Mouse (Mus musculus) liver, adult 2 months (tissue): Measurements from ENCODE around the gene Hadhb. TPM values are rescaled to one million over a fixed set of nuclear protein-coding genes. Genes with fewer than 3 reads are reported as not detected.

Experiments
- DNase-seq: peaks from one replicate; pipeline ENCODE4 v3.0.0-alpha.2; 2011; ENCODE audit warnings: low read depth, low spot score; ENCODE audit errors: extremely low read depth
- H3K27ac ChIP-seq: fragments of 200-500 bp; replicated peaks from 2 replicates; pipeline ENCODE4 v1.5.1; 2012; ENCODE audit warnings: low read depth, mild to moderate bottlenecking, control low read depth, inconsistent platforms, low read length; ENCODE audit not compliant: insufficient read depth
- H3K27me3 ChIP-seq: fragments of 200-500 bp; 2 replicates; pipeline ENCODE4 v1.6.1; 2012; ENCODE audit warnings: mild to moderate bottlenecking, moderate library complexity, low read length, inconsistent platforms; ENCODE audit not compliant: control insufficient read depth, insufficient read depth
- H3K36me3 ChIP-seq: fragments of 200-500 bp; 2 replicates; pipeline ENCODE4 v1.6.1; 2012; ENCODE audit warnings: low read length, inconsistent platforms; ENCODE audit not compliant: control insufficient read depth, insufficient read depth
- H3K4me1 ChIP-seq: fragments of 200-500 bp; 2 replicates; pipeline ENCODE4 v1.6.1; 2011; ENCODE audit warnings: low read length; ENCODE audit not compliant: control insufficient read depth, insufficient read depth
- H3K4me3 ChIP-seq: fragments of 200-500 bp; 2 replicates; pipeline ENCODE4 v1.5.1; 2011; ENCODE audit warnings: low read depth, mild to moderate bottlenecking, control low read depth, low read length, moderate library complexity; ENCODE audit not compliant: insufficient read depth
- H3K79me2 ChIP-seq: fragments of 200-500 bp; 2 replicates; pipeline ENCODE4 v1.6.1; 2012; ENCODE audit warnings: inconsistent platforms, mild to moderate bottlenecking, low read length, moderate library complexity; ENCODE audit not compliant: control insufficient read depth, insufficient read depth
- H3K9ac ChIP-seq: fragments of 200-500 bp; 2 replicates; pipeline ENCODE4 v1.6.1; 2012; ENCODE audit warnings: low read depth, mild to moderate bottlenecking, control low read depth, inconsistent platforms, low read length
- CTCF ChIP-seq: fragments of 200-500 bp; IDR thresholded peaks from 2 replicates; pipeline ENCODE4 v1.5.1; 2011; ENCODE audit warnings: low read depth, low read length, control low read depth
- POLR2A ChIP-seq: fragments of 200-500 bp; IDR thresholded peaks from 2 replicates; pipeline ENCODE4 v1.6.1; 2011; ENCODE audit warnings: low read length, control low read depth; ENCODE audit not compliant: insufficient read depth; ENCODE audit errors: extremely low read depth
- WGBS: fragments of 180-500 bp; shearing (Covaris S2); methylation state at CpG from one replicate; pipeline ENCODE4 v1.1.7; 2018; 5-methylcytosine and 5-hydroxymethylcytosine counted together
- polyA plus RNA-seq: library from polyadenylated mRNA; depleted of rRNA; stranded (reverse); fragments of >200 nt; gene quantifications from 2 replicates; pipeline ENCODE4 v1.2.3, GENCODE M21; 2012
- total RNA-seq: library from RNA; depleted of rRNA; stranded (reverse); fragments of >200 nt; gene quantifications from 2 replicates; pipeline ENCODE4 v1.2.3, GENCODE M21; 2014

Hadhb gene
- total and polyA plus RNA-seq, 2 experiments, result 137 to 252 TPM

GRCm38 (mm10) chr5:30170303-30170940, 15.4 kb downstream of the Hadhb start:
- peak; percentile 95 for DNase-seq
- 46% methylated on average over 5 of the region's 5 CpGs for WGBS
- TF ChIP-seq CTCF, result no peak
- H3K4me3 ChIP-seq, result no peak overlapping the region
- H3K27me3 ChIP-seq, result no peaks in the 10 kb centered on the region
- H3K79me2 ChIP-seq, result peaks cover 5% of the 10 kb centered on the region; the same call in 1 of the 2 replicates
- peaks cover 26% of the 10 kb centered on the region for H3K4me1 ChIP-seq
- H3K27ac ChIP-seq, result peak overlapping the region; percentile 54
- peaks cover 69% of the 10 kb centered on the region for H3K36me3 ChIP-seq
- no peak overlapping the region for H3K9ac ChIP-seq

DNA sequence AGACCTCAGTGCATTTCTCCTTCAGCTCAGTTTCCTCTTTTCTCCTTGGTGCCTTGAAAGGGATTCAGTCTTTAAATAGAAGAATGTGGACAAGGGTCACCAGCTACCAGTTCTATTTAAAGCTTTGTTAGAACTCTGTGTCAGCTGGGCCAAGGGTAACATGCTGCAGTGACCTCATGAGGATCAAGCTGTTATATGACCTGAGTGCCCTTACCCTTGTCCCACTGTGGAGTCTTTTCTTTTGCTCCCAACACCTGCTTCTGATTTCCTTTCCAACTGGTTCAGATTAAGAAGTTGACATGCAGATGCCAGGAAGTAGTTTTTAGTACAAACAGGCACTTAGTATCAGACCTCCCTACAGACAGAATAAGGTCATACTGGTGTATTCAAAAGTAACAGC, 17.1 kb downstream of the Hadhb start:
- DNase-seq, result peak; percentile 72
- TF ChIP-seq POLR2A (no peak), CTCF (no peak)
- Histone ChIP-seq H3K9ac (no peak overlapping the region), H3K27ac (0 out of 2 replicates have a peak overlapping the region, but pooled peaks have one; percentile 7), H3K4me3 (no peak overlapping the region), H3K36me3 (peaks cover 72% of the 10 kb centered on the region), H3K27me3 (no peaks in the 10 kb centered on the region), H3K79me2 (peaks cover 5% of the 10 kb centered on the region; the same call in 1 of the 2 replicates), H3K4me1 (peaks cover 20% of the 10 kb centered on the region)

DNA sequence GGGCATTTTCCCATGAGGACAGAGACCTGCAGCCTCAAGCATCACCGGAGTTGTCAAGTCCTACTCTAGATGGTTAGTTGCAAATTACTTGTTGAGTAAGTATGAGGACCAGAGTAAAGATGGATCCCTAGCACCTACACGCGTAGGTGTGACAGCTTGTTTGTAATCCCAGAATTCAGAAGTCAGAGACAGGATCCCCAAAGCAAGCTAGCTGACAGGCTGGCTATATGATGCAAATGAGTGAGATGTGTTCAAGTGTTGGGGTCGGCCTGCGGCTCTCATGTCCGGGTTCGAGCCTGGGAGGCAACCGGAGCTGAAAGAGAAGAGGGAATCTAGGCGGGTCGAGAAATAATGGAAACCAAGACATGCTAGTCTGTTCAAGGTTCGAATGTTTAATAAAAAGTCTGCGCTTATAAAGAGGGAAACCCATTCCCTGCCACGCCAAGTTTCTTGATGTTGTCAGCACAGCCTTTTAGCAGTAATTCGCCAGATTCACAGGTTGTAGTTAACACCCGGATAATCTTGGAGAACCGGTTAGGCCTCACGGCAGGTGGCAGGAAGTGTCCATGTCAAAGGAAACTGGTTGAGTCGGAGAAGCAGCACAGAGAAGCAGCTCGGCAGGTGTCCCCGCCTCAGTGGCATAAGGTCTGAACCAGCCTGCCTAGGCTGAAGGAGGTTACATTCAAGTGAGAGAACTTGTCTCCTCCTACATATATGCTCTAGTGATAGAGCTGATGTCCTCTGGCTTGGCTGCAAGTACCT, 18.1 kb downstream of the Hadhb start:
- peaks cover 75% of the 10 kb centered on the region for H3K36me3 ChIP-seq
- 83% methylated on average over 20 of the region's 20 CpGs for WGBS
- H3K27ac ChIP-seq, result no peak overlapping the region
- DNase-seq, result no peak
- H3K4me3 ChIP-seq, result no peak overlapping the region
- no peak for TF ChIP-seq CTCF
- no peak for TF ChIP-seq POLR2A
- peaks cover 5% of the 10 kb centered on the region; the same call in 1 of the 2 replicates for H3K79me2 ChIP-seq
- no peak overlapping the region for H3K9ac ChIP-seq
- H3K27me3 ChIP-seq, result no peaks in the 10 kb centered on the region
- peaks cover 15% of the 10 kb centered on the region for H3K4me1 ChIP-seq

- DNase-seq, result no peak
- WGBS, result 62% methylated on average over 4 of the region's 4 CpGs
- no peak overlapping the region for H3K27ac ChIP-seq
- peaks cover 5% of the 10 kb centered on the region; the same call in 1 of the 2 replicates for H3K79me2 ChIP-seq
- no peaks in the 10 kb centered on the region; the same call in 1 of the 2 replicates for H3K4me1 ChIP-seq
- H3K4me3 ChIP-seq, result no peak overlapping the region
- H3K27me3 ChIP-seq, result no peaks in the 10 kb centered on the region
- H3K9ac ChIP-seq, result no peak overlapping the region
- H3K36me3 ChIP-seq, result peaks cover 86% of the 10 kb centered on the region
- no peak for TF ChIP-seq CTCF
- TF ChIP-seq POLR2A, result no peak
Measured at GRCm38 (mm10) chr5:30175811-30176210, 20.8 kb downstream of the Hadhb start.

DNA sequence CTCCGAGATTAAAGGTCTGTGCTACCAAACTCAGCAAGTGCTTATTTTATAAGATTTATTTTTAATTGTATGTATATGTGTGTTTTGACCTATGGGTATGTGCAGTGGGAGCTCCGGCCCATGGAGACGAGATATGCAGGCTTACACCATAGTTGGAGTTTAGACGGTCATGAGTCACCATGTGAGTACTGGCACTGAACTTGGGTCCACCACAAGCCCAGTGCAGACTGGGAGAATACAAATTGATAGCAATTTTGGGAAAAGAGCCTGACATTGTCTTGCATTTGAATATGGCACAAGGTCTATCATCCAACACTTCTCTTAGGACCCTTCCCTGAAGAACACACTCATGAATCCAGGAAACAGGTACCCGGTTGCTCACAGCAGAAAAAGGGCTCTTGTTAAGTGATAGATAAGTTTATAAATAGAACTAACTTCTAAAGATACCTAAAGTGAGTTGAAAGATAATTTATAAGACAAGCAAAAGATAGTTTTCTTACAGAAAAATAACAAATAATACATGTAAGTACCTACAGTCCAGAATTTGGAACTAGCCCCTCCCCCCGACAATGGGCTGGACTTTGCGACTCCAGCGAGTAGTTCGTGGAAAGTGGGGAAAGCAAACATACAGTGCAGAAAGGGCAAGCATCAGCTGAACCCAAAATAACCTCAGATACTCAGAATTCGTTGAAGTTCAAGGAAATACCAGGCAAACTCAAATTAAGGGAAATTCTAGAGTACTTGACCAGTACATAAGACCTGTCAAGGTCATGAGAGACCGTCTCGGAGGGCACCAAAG, 32.8 kb downstream of the Hadhb start:
- H3K36me3 ChIP-seq, result peaks cover 30% of the 10 kb centered on the region
- peak overlapping the region; percentile 70 for H3K27ac ChIP-seq
- DNase-seq, result peak; percentile 86
- H3K27me3 ChIP-seq, result no peaks in the 10 kb centered on the region
- no peaks in the 10 kb centered on the region for H3K79me2 ChIP-seq
- TF ChIP-seq POLR2A (no peak), CTCF (no peak)
- no peak overlapping the region for H3K4me3 ChIP-seq
- H3K4me1 ChIP-seq, result peaks cover 7% of the 10 kb centered on the region
- WGBS, result 37% methylated on average over 12 of the region's 12 CpGs
- H3K9ac ChIP-seq, result no peak overlapping the region
